Comparison of ENCODE assay signal across 14 mouse cellular contexts in the genomic region with DNA sequence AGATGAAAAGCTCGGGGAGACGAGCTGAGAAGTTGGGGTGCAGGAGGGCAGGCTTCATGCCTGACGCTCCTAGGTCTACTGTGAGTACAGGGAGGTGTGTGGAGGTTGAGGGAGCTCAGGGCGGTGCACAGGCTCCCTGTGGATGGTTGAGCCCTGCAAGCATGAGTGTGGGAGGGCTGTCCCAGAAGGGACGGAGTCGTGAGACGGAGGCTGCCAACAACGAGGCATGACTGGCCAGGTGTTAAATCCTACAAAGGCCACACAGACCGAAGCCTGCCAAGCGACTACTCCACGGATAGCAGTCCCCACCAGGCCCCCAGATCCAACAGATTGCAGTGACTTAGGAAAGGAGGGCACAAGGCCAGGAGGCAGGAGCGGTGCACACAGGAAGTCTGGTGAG. TPM values are rescaled to one million over a fixed set of nuclear protein-coding genes. Genes with fewer than 3 reads are reported as not detected.
DNase-seq lines count a peak whose midpoint lies in the region; ATAC-seq lines count a peak whose summit lies in the region.
"Had no signal": no experiment of that assay in that cellular context is flagged by ENCODE, and none has a peak within 500 bp of the region (broad histone marks: within the 10 kb centered on the region; RNA-seq: fewer than 3 reads in every experiment).

No protein-coding gene starts in this region.

- H3K4me2 ChIP-seq in forebrain, embryonic 12.5 days: no peak overlapping the region
- H3K4me2 ChIP-seq: embryonic facial prominence, embryonic 12.5 days; forebrain, embryonic 15.5 days; midbrain, embryonic 15.5 days; stomach, embryonic 15.5 days had no signal

- DNase-seq in layer of hippocampus, adult 11-12 months (ENCODE audit: low spot score): peak; percentile 44
- no peak for DNase-seq in layer of hippocampus, postnatal 25 days (ENCODE audit: extremely low spot score in 1 of 2, low spot score in 1 of 2)
- DNase-seq in cerebellum, postnatal 10 days: peak; percentile 67 to 75
- DNase-seq in left cerebral cortex, adult 8-10 months (ENCODE audit: low spot score in 2 of 2): peak; percentile 25 to 86
- no peak for DNase-seq in neural tube, embryonic 10.5 days (ENCODE audit: extremely low spot score, low spot score)
- DNase-seq in embryo, embryonic 10 days (ENCODE audit: low spot score): no peak

- WGBS in forebrain, embryonic 12.5 days: 89% methylated on average over 12 of the region's 12 CpGs

- peaks cover 10% of the 10 kb centered on the region for H3K4me1 ChIP-seq in forebrain, embryonic 12.5 days

- peak; percentile 53 for ATAC-seq in cerebellum, adult (ENCODE audit: insufficient number of reproducible peaks, low FRiP score, low TSS enrichment)
- ATAC-seq in forebrain, embryonic 12.5 days (ENCODE audit: low FRiP score): no peak
- ATAC-seq: forebrain, embryonic 15.5 days; midbrain, embryonic 15.5 days had no signal

- H3K27me3 ChIP-seq in forebrain, embryonic 12.5 days: peaks cover 25% of the 10 kb centered on the region
- H3K27me3 ChIP-seq: forebrain, embryonic 15.5 days; stomach, embryonic 15.5 days had no signal

- H3K27ac ChIP-seq in forebrain, embryonic 12.5 days: no peak overlapping the region
- H3K27ac ChIP-seq: embryonic facial prominence, embryonic 12.5 days; forebrain, embryonic 15.5 days; liver, embryonic 14.5 days; macrophage; midbrain, embryonic 15.5 days; stomach, embryonic 15.5 days had no signal

- peaks cover 50% of the 10 kb centered on the region for H3K36me3 ChIP-seq in forebrain, embryonic 12.5 days (replicated peaks)
- H3K36me3 ChIP-seq: midbrain, embryonic 15.5 days; stomach, embryonic 15.5 days had no signal

- no peak overlapping the region for H3K9ac ChIP-seq in forebrain, embryonic 12.5 days
- H3K9ac ChIP-seq: embryonic facial prominence, embryonic 12.5 days; forebrain, embryonic 15.5 days; liver, embryonic 14.5 days; midbrain, embryonic 15.5 days; stomach, embryonic 15.5 days had no signal

- no peaks in the 10 kb centered on the region for H3K9me3 ChIP-seq in forebrain, embryonic 12.5 days
- H3K9me3 ChIP-seq: embryonic facial prominence, embryonic 12.5 days; forebrain, embryonic 15.5 days; midbrain, embryonic 15.5 days; stomach, embryonic 15.5 days had no signal

- H3K4me3 ChIP-seq in forebrain, embryonic 12.5 days (replicated peaks): no peak overlapping the region
- H3K4me3 ChIP-seq: embryonic facial prominence, embryonic 12.5 days; forebrain, embryonic 15.5 days; midbrain, embryonic 15.5 days; stomach, embryonic 15.5 days had no signal

RNA-seq across cellular contexts. Expression of gene Gpr68, which starts 2.7 kb away (rescaled TPM):
- total RNA-seq in layer of hippocampus, postnatal 25 days (2021): 10 to 100 TPM; 18.1 to 20.7 TPM
- total RNA-seq in left cerebral cortex, adult 8-10 months (2022): 10 to 100 TPM; 11.0 to 13.4 (median 12.4) TPM
- 0.22 and 0.26 TPM in 2 replicates for polyA plus RNA-seq in forebrain, embryonic 12.5 days (2016; fragmentation: Nextera tagmentation; extraction: Ambion mirVana)

Comparison
In these comparisons a context has a peak if more than half of its experiments do, and no peak if none do; other contexts are left out.
1. DNase-seq: peak in layer of hippocampus, adult 11-12 months (single experiment), cerebellum, postnatal 10 days (2 of 2) and left cerebral cortex, adult 8-10 months (2 of 2); none in layer of hippocampus, postnatal 25 days (0 of 2), neural tube, embryonic 10.5 days (single experiment) and embryo, embryonic 10 days (single experiment).